Mouse (Mus musculus): ENCODE measurements around the gene Dlx2. TPM values are rescaled to one million over a fixed set of nuclear protein-coding genes. Genes with fewer than 3 reads are reported as not detected.

Gene Dlx2
- total RNA-seq, 2 experiments from 2014 or later: 4.7 to 6.7 TPM

- no peak for DNase-seq (ENCODE audit: low spot score in 2 of 2)
These were observed 29.0 kb downstream of the Dlx2 start for GRCm38 (mm10) chr2:71517466-71518099.

- DNase-seq (ENCODE audit: low spot score in 2 of 2): no peak
These were observed 29.6 kb downstream of the Dlx2 start for GRCm38 (mm10) chr2:71516995-71517394.

GRCm38 (mm10) chr2:71512326-71512725 is 34.2 kb downstream of the Dlx2 start:
- no peak for DNase-seq (ENCODE audit: low spot score in 2 of 2)

- DNase-seq (ENCODE audit: low spot score in 2 of 2): no peak
These were observed 35.3 kb downstream of the Dlx2 start for GRCm38 (mm10) chr2:71511209-71511608.

GRCm38 (mm10) chr2:71504852-71505251 is 41.7 kb downstream of the Dlx2 start:
- DNase-seq (ENCODE audit: low spot score in 2 of 2): no peak

- DNase-seq (ENCODE audit: low spot score in 2 of 2): no peak
These were observed 47.0 kb downstream of the Dlx2 start for GRCm38 (mm10) chr2:71499276-71500230.

GRCm38 (mm10) chr2:71497175-71497574 is 49.4 kb downstream of the Dlx2 start:
- DNase-seq (ENCODE audit: low spot score in 2 of 2): no peak

GRCm38 (mm10) chr2:71494971-71495370 is 51.6 kb downstream of the Dlx2 start:
- no peak for DNase-seq (ENCODE audit: low spot score in 2 of 2)

- peak; percentile 15 to 21 for DNase-seq (ENCODE audit: low spot score in 2 of 2)
These were observed 52.1 kb downstream of the Dlx2 start for GRCm38 (mm10) chr2:71494503-71494902.

Other genes with a start within 250 kb of the Dlx2 start
- 100 to 1,000 TPM; 152 to 167 TPM for gene Slc25a12, start 179.0 kb downstream of the Dlx2 start, total RNA-seq (2021)
- 10 to 100 TPM; 20.5 to 20.8 TPM for gene Hat1, start 157.8 kb downstream of the Dlx2 start, total RNA-seq (2021)
- 10 to 100 TPM; 15.2 to 17.2 TPM for gene Metap1d, start 93.5 kb downstream of the Dlx2 start, total RNA-seq (2021)
- gene Dlx1, start 18.6 kb downstream of the Dlx2 start, total RNA-seq (2021): 10 to 100 TPM; 18.5 to 20.4 TPM
- 10 to 100 TPM; 24.9 to 25.2 TPM for gene Itga6, start 198.9 kb upstream of the Dlx2 start, total RNA-seq (2021)